Mouse (Mus musculus) embryonic fibroblast, embryonic 13.5 days (primary cell): ENCODE measurements around the gene Rbp1. TPM values are rescaled to one million over a fixed set of nuclear protein-coding genes. Genes with fewer than 3 reads are reported as not detected.

Experiments
- H3K27ac ChIP-seq: 2 replicates; pipeline ENCODE4 v1.5.1; 2012; ENCODE audit warnings: low read length, control low read depth, inconsistent platforms; ENCODE audit not compliant: insufficient read depth
- H3K4me1 ChIP-seq: 2 replicates; pipeline ENCODE4 v1.6.1; 2011; ENCODE audit warnings: low read length; ENCODE audit not compliant: control insufficient read depth, insufficient read depth
- H3K4me3 ChIP-seq: 2 replicates; pipeline ENCODE4 v1.5.1; 2011; ENCODE audit warnings: mild to moderate bottlenecking, control low read depth, low read length; ENCODE audit not compliant: insufficient read depth
- CTCF ChIP-seq: IDR thresholded peaks from 2 replicates; pipeline ENCODE4 v1.5.1; 2011; ENCODE audit warnings: mild to moderate bottlenecking, control low read depth, low read length, moderate library complexity, borderline replicate concordance; ENCODE audit not compliant: insufficient read depth
- POLR2A ChIP-seq: IDR thresholded peaks from 2 replicates; pipeline ENCODE4 v1.6.1; 2011; ENCODE audit warnings: low read depth, mild to moderate bottlenecking, control low read depth, low read length, moderate library complexity
- polyA plus RNA-seq: library from polyadenylated mRNA; stranded (reverse); fragments of >200 nt; gene quantifications from 2 replicates; pipeline ENCODE4 v1.2.4, GENCODE M21; 2011; ENCODE audit warnings: low read depth; ENCODE audit not compliant: missing spikeins, insufficient read length

Gene Rbp1
- polyA plus RNA-seq, 1 experiment: 17.1 TPM

- no peak for TF ChIP-seq CTCF
- TF ChIP-seq POLR2A: no peak
- H3K4me1 ChIP-seq: no peaks in the 10 kb centered on the region
- no peak overlapping the region for H3K27ac ChIP-seq
- no peak overlapping the region for H3K4me3 ChIP-seq
Measured at GRCm38 (mm10) chr9:98487273-98487672, 64.5 kb downstream of the Rbp1 start.

DNA sequence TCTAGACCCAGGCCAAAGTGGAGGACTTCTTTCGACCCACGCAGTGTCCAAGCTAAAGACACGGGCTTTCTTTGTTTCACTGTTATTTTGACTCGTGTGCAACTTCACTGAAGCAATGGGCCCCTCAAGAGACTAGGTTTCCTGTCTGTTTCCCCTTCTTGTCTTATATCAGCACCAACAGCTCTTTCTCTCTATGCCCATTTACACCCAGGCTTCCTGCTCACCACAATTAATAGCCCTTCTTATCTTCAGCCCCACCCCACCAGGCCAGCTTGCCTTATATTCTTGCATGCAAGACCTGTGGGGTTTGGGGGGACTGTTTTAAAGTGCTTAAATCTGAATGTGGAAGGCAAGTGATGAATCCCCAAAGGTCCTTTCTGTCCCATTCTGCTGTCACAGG, 66.8 kb downstream of the Rbp1 start:
- H3K4me1 ChIP-seq: no peaks in the 10 kb centered on the region
- TF ChIP-seq POLR2A: no peak
- no peak overlapping the region for H3K27ac ChIP-seq
- H3K4me3 ChIP-seq: no peak overlapping the region

GRCm38 (mm10) chr9:98490128-98490527, 67.4 kb downstream of the Rbp1 start:
- no peak overlapping the region for H3K4me3 ChIP-seq
- no peak overlapping the region for H3K27ac ChIP-seq
- TF ChIP-seq POLR2A: no peak

GRCm38 (mm10) chr9:98491071-98491470, 68.3 kb downstream of the Rbp1 start:
- no peak for TF ChIP-seq POLR2A
- no peak for TF ChIP-seq CTCF

More at GRCm38 (mm10) chr9:98490128-98490527, 67.4 kb downstream of the Rbp1 start:
- no peaks in the 10 kb centered on the region for H3K4me1 ChIP-seq

DNA sequence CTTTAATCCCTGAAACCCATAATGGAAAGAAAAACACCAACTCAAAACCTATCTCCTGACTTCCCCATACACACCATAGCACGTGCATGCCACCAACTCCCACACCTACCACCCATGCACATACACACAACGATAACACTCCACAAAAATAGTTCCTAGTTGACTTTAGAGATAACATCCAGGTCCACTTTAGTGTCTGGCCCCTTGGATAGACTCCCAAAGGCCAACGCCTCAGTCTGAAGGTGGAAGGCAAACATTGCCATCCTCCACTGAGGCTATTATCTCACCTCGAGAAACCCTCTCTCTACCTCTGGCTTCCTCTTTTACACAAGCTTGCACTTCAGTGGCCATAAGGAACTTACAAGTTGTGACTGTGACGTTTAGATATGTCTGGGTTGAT, 69.5 kb downstream of the Rbp1 start:
- no peak overlapping the region for H3K27ac ChIP-seq
- no peaks in the 10 kb centered on the region for H3K4me1 ChIP-seq
- no peak overlapping the region for H3K4me3 ChIP-seq
- no peak for TF ChIP-seq CTCF
- no peak for TF ChIP-seq POLR2A

More at GRCm38 (mm10) chr9:98491071-98491470, 68.3 kb downstream of the Rbp1 start:
- Histone ChIP-seq H3K4me1 (no peaks in the 10 kb centered on the region), H3K4me3 (no peak overlapping the region), H3K27ac (no peak overlapping the region)

DNA sequence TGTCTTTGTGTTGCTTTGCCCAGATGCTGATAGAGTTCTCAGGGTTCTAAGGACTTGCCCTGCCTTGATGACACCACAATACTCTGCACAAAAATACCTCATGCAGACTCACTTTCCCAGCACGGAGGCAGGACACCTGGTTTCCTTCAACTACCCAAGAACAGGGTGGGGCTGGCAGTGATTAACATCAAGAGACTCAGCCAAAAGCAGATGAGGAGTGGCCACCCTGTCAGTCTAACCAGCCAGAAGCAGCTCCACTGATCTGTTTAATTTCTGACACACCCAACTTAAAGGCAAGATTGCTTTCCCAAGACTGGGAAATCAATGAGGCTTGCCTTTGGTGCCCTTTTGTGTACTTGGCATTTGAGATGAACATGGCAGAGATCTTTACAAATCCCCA, 70.1 kb downstream of the Rbp1 start:
- H3K4me1 ChIP-seq: no peaks in the 10 kb centered on the region
- H3K4me3 ChIP-seq: no peak overlapping the region
- no peak overlapping the region for H3K27ac ChIP-seq
- TF ChIP-seq POLR2A: no peak
- TF ChIP-seq CTCF: no peak

Other genes starting within 250 kb of the Rbp1 start
- 5.1 and 5.2 TPM in 2 replicates for gene Nmnat3, start 135.5 kb upstream of the Rbp1 start, polyA plus RNA-seq
- gene Rbp2, start 63.2 kb downstream of the Rbp1 start, polyA plus RNA-seq: not detected in 2 replicates
- gene Copb2, start 140.8 kb downstream of the Rbp1 start, polyA plus RNA-seq: 224 and 237 TPM in 2 replicates
- 29.5 and 33.0 TPM in 2 replicates for gene Mrps22, start 178.7 kb downstream of the Rbp1 start, polyA plus RNA-seq